Mouse (Mus musculus) limb, embryonic 13.5 days (tissue): ENCODE results near the gene Ebf1. TPM values are rescaled to one million over a fixed set of nuclear protein-coding genes. Genes with fewer than 3 reads are reported as not detected.

Source experiments
- ATAC-seq: fragments of 200-750 bp; cut with Nextera tagmentation; 2 replicates; pipeline ENCODE4 v1.8.0; 2017; ENCODE audit warnings: low read depth, moderate number of reproducible peaks, moderate TSS enrichment; ENCODE audit not compliant: low FRiP score
- H3K27ac ChIP-seq: fragments of 300-500 bp; sonication (generic); 2 replicates; pipeline ENCODE4 v1.5.1; 2015; ENCODE audit warnings: inconsistent platforms, mild to moderate bottlenecking, moderate library complexity
- H3K27me3 ChIP-seq: fragments of 300-500 bp; sonication (generic); 2 replicates; pipeline ENCODE4 v1.6.1; 2015; ENCODE audit warnings: mild to moderate bottlenecking, inconsistent platforms
- H3K36me3 ChIP-seq: fragments of 300-500 bp; sonication (generic); 2 replicates; pipeline ENCODE4 v1.6.1; 2015; ENCODE audit warnings: inconsistent platforms, mild to moderate bottlenecking, moderate library complexity
- H3K4me1 ChIP-seq: fragments of 300-500 bp; sonication (generic); 2 replicates; pipeline ENCODE4 v1.6.1; 2015; ENCODE audit warnings: inconsistent platforms
- H3K4me2 ChIP-seq: fragments of 300-500 bp; sonication (generic); replicated peaks from 2 replicates; pipeline ENCODE4 v1.6.1; 2015; ENCODE audit warnings: inconsistent platforms, mild to moderate bottlenecking, moderate library complexity
- H3K4me3 ChIP-seq: fragments of 300-500 bp; sonication (generic); 2 replicates; pipeline ENCODE4 v1.5.1; 2015; ENCODE audit warnings: moderate library complexity, mild to moderate bottlenecking, inconsistent platforms
- H3K9ac ChIP-seq: fragments of 300-500 bp; sonication (generic); 2 replicates; pipeline ENCODE4 v1.6.1; 2015; ENCODE audit warnings: mild to moderate bottlenecking, inconsistent platforms
- H3K9me3 ChIP-seq: fragments of 300-500 bp; sonication (generic); 2 replicates; pipeline ENCODE4 v1.6.1; 2016; ENCODE audit warnings: inconsistent platforms
- WGBS: fragments of 180-500 bp; shearing (Covaris S2); methylation state at CpG from one replicate; pipeline ENCODE4 v1.1.7; 2015; 5-methylcytosine and 5-hydroxymethylcytosine counted together
- polyA plus RNA-seq: library from polyadenylated mRNA; unstranded; fragments of >200 nt; fragmentation: Nextera tagmentation; extraction: Ambion mirVana; gene quantifications from 2 replicates; pipeline ENCODE4 v1.2.1, GENCODE M21; 2015

The Ebf1 gene
- polyA plus RNA-seq, 1 experiment from 2014 or later: 103 TPM

- Histone ChIP-seq H3K36me3 (no peaks in the 10 kb centered on the region), H3K9me3 (no peaks in the 10 kb centered on the region), H3K9ac (no peak overlapping the region), H3K27me3 (no peaks in the 10 kb centered on the region), H3K4me1 (peaks cover 5% of the 10 kb centered on the region; the same call in 1 of the 2 replicates), H3K4me3 (no peak overlapping the region), H3K27ac (no peak overlapping the region), H3K4me2 (no peak overlapping the region)
- 59% methylated on average over 16 of the region's 16 CpGs for WGBS
- ATAC-seq: no peak
Measured at GRCm38 (mm10) chr11:44777331-44778310, 160.5 kb downstream of the Ebf1 start.

GRCm38 (mm10) chr11:44779030-44779429, 161.9 kb downstream of the Ebf1 start:
- H3K9me3 ChIP-seq: no peaks in the 10 kb centered on the region
- no peak overlapping the region for H3K4me3 ChIP-seq
- H3K9ac ChIP-seq: no peak overlapping the region
- no peaks in the 10 kb centered on the region for H3K27me3 ChIP-seq
- ATAC-seq: no peak
- no peaks in the 10 kb centered on the region for H3K36me3 ChIP-seq
- no peak overlapping the region for H3K27ac ChIP-seq
- H3K4me2 ChIP-seq: no peak overlapping the region
- WGBS: 93% methylated on average over 1 of the region's 1 CpGs
- peaks cover 10% of the 10 kb centered on the region for H3K4me1 ChIP-seq

GRCm38 (mm10) chr11:44784255-44785029, 167.3 kb downstream of the Ebf1 start:
- H3K4me2 ChIP-seq: no peak overlapping the region
- H3K27ac ChIP-seq: no peak overlapping the region
- no peaks in the 10 kb centered on the region for H3K9me3 ChIP-seq
- WGBS: 34% methylated on average over 14 of the region's 14 CpGs
- no peak overlapping the region for H3K9ac ChIP-seq
- no peak for ATAC-seq
- H3K4me3 ChIP-seq: no peak overlapping the region
- H3K27me3 ChIP-seq: no peaks in the 10 kb centered on the region
- H3K36me3 ChIP-seq: no peaks in the 10 kb centered on the region
- peaks cover 24% of the 10 kb centered on the region for H3K4me1 ChIP-seq

- H3K27ac ChIP-seq: no peak overlapping the region
- no peaks in the 10 kb centered on the region for H3K36me3 ChIP-seq
- H3K4me3 ChIP-seq: no peak overlapping the region
- ATAC-seq: no peak
- no peak overlapping the region for H3K9ac ChIP-seq
- peaks cover 24% of the 10 kb centered on the region for H3K4me1 ChIP-seq
- no peaks in the 10 kb centered on the region for H3K27me3 ChIP-seq
- H3K4me2 ChIP-seq: no peak overlapping the region
- no peaks in the 10 kb centered on the region for H3K9me3 ChIP-seq
- WGBS: 21% methylated on average over 7 of the region's 7 CpGs
Measured at GRCm38 (mm10) chr11:44785063-44785462, 167.9 kb downstream of the Ebf1 start.

GRCm38 (mm10) chr11:44785479-44785878, 168.4 kb downstream of the Ebf1 start:
- WGBS: 36% methylated on average over 5 of the region's 5 CpGs
- ATAC-seq: no peak

GRCm38 (mm10) chr11:44788003-44788402, 170.9 kb downstream of the Ebf1 start:
- no peak overlapping the region for H3K4me3 ChIP-seq
- H3K36me3 ChIP-seq: no peaks in the 10 kb centered on the region
- H3K9ac ChIP-seq: no peak overlapping the region
- H3K9me3 ChIP-seq: no peaks in the 10 kb centered on the region
- H3K27ac ChIP-seq: no peak overlapping the region
- H3K4me1 ChIP-seq: peaks cover 36% of the 10 kb centered on the region
- WGBS: 90% methylated on average over 1 of the region's 1 CpGs
- ATAC-seq: no peak
- no peaks in the 10 kb centered on the region for H3K27me3 ChIP-seq
- H3K4me2 ChIP-seq: no peak overlapping the region

More at GRCm38 (mm10) chr11:44785479-44785878, 168.4 kb downstream of the Ebf1 start:
- no peak overlapping the region for H3K4me3 ChIP-seq
- H3K4me1 ChIP-seq: peaks cover 24% of the 10 kb centered on the region
- H3K36me3 ChIP-seq: no peaks in the 10 kb centered on the region
- no peak overlapping the region for H3K9ac ChIP-seq
- H3K4me2 ChIP-seq: no peak overlapping the region
- no peaks in the 10 kb centered on the region for H3K9me3 ChIP-seq
- no peak overlapping the region for H3K27ac ChIP-seq
- H3K27me3 ChIP-seq: no peaks in the 10 kb centered on the region

GRCm38 (mm10) chr11:44792816-44793215, 175.7 kb downstream of the Ebf1 start:
- ATAC-seq: no peak
- Histone ChIP-seq H3K4me1 (peaks cover 29% of the 10 kb centered on the region), H3K27ac (no peak overlapping the region), H3K4me2 (no peak overlapping the region), H3K27me3 (no peaks in the 10 kb centered on the region), H3K36me3 (no peaks in the 10 kb centered on the region), H3K4me3 (no peak overlapping the region), H3K9me3 (no peaks in the 10 kb centered on the region), H3K9ac (no peak overlapping the region)
- 17% methylated on average over 3 of the region's 3 CpGs for WGBS

GRCm38 (mm10) chr11:44794883-44795282, 177.8 kb downstream of the Ebf1 start:
- WGBS: 88% methylated on average over 4 of the region's 4 CpGs
- Histone ChIP-seq H3K9me3 (no peaks in the 10 kb centered on the region), H3K36me3 (no peaks in the 10 kb centered on the region), H3K27me3 (no peaks in the 10 kb centered on the region), H3K4me3 (no peak overlapping the region), H3K4me2 (no peak overlapping the region), H3K9ac (no peak overlapping the region), H3K4me1 (peaks cover 42% of the 10 kb centered on the region), H3K27ac (no peak overlapping the region)
- ATAC-seq: no peak

- peaks cover 50% of the 10 kb centered on the region for H3K4me1 ChIP-seq
- no peaks in the 10 kb centered on the region for H3K27me3 ChIP-seq
- no peak overlapping the region for H3K9ac ChIP-seq
- 76% methylated on average over 3 of the region's 3 CpGs for WGBS
- no peak overlapping the region for H3K27ac ChIP-seq
- no peak overlapping the region for H3K4me2 ChIP-seq
- no peaks in the 10 kb centered on the region for H3K9me3 ChIP-seq
- ATAC-seq: no peak
- no peak overlapping the region for H3K4me3 ChIP-seq
- H3K36me3 ChIP-seq: no peaks in the 10 kb centered on the region
Measured at GRCm38 (mm10) chr11:44795767-44796166, 178.7 kb downstream of the Ebf1 start.

GRCm38 (mm10) chr11:44798270-44798669, 181.2 kb downstream of the Ebf1 start:
- H3K4me1 ChIP-seq: peaks cover 48% of the 10 kb centered on the region
- no peak overlapping the region for H3K4me3 ChIP-seq
- no peak overlapping the region for H3K4me2 ChIP-seq
- H3K27me3 ChIP-seq: no peaks in the 10 kb centered on the region
- WGBS: 11% methylated on average over 3 of the region's 3 CpGs
- no peaks in the 10 kb centered on the region for H3K9me3 ChIP-seq
- H3K27ac ChIP-seq: 0 out of 2 replicates have a peak overlapping the region, but pooled peaks have one; percentile 7
- H3K9ac ChIP-seq: no peak overlapping the region
- H3K36me3 ChIP-seq: no peaks in the 10 kb centered on the region
- peak; percentile 54; the same call in 1 of the 2 replicates for ATAC-seq

- Histone ChIP-seq H3K9me3 (no peaks in the 10 kb centered on the region), H3K9ac (no peak overlapping the region), H3K4me3 (no peak overlapping the region), H3K36me3 (no peaks in the 10 kb centered on the region), H3K4me2 (no peak overlapping the region), H3K27me3 (no peaks in the 10 kb centered on the region), H3K27ac (no peak overlapping the region), H3K4me1 (peaks cover 51% of the 10 kb centered on the region)
- 83% methylated on average over 7 of the region's 7 CpGs for WGBS
- ATAC-seq: no peak
Measured at GRCm38 (mm10) chr11:44804046-44804445, 186.9 kb downstream of the Ebf1 start.

GRCm38 (mm10) chr11:44806589-44806988, 189.5 kb downstream of the Ebf1 start:
- H3K4me1 ChIP-seq: peaks cover 37% of the 10 kb centered on the region
- H3K4me2 ChIP-seq: 0 out of 2 replicates have a peak overlapping the region, but pooled peaks have one; percentile 2
- no peak overlapping the region for H3K4me3 ChIP-seq
- H3K9me3 ChIP-seq: no peaks in the 10 kb centered on the region
- no peaks in the 10 kb centered on the region for H3K36me3 ChIP-seq
- 0 out of 2 replicates have a peak overlapping the region, but pooled peaks have one; percentile 4 for H3K27ac ChIP-seq
- no peaks in the 10 kb centered on the region for H3K27me3 ChIP-seq
- ATAC-seq: no peak
- 18% methylated on average over 11 of the region's 11 CpGs for WGBS
- no peak overlapping the region for H3K9ac ChIP-seq
